Comparison of ENCODE assay signal across 8 mouse cellular contexts in genomic region chr8:71464513-71465500, GRCm38 (mm10). TPM values are rescaled to one million over a fixed set of nuclear protein-coding genes. Genes with fewer than 3 reads are reported as not detected.
A peak's percentile ranks its signal among the peaks of the same experiment; 100 is the strongest.
DNase-seq lines count a peak whose midpoint lies in the region; ATAC-seq and TF ChIP-seq lines count a peak whose summit lies in the region.

TSS of gene Mrpl34 (plus strand) at chr8:71464959.

- H3K9ac ChIP-seq in lung, postnatal 0 days (replicated peaks; ENCODE audit: low read depth), result peak within 1 kb of the TSS; percentile 50

- H3K27ac ChIP-seq in hindbrain, embryonic 10.5 days, result peak within 1 kb of the TSS; percentile 91
- peak within 1 kb of the TSS; percentile 58 for H3K27ac ChIP-seq in lung, postnatal 0 days (ENCODE audit: low read length)

- peaks cover 55% of the 10 kb centered on the region for H3K4me1 ChIP-seq in hindbrain, embryonic 10.5 days (replicated peaks)
- H3K4me1 ChIP-seq in lung, postnatal 0 days (ENCODE audit: insufficient read depth, low read depth, low read length), result peaks cover 22% of the 10 kb centered on the region; the same call in 1 of the 2 replicates

- WGBS in hindbrain, embryonic 10.5 days, result under 1% methylated on average over 59 of the region's 59 CpGs
- WGBS in lung, postnatal 0 days, result under 1% methylated on average over 59 of the region's 59 CpGs

- no peaks in the 10 kb centered on the region for H3K9me3 ChIP-seq in hindbrain, embryonic 10.5 days
- H3K9me3 ChIP-seq in lung, postnatal 0 days (ENCODE audit: low read length), result no peaks in the 10 kb centered on the region

- H3K27me3 ChIP-seq in hindbrain, embryonic 10.5 days (ENCODE audit: insufficient read depth, poor library complexity, severe bottlenecking), result peaks cover 16% of the 10 kb centered on the region
- H3K27me3 ChIP-seq in lung, postnatal 0 days (replicated peaks; ENCODE audit: insufficient read depth, low read length), result no peaks in the 10 kb centered on the region

- DNase-seq in MN1 (ENCODE audit: low spot score), result peak; percentile 100
- DNase-seq in cerebellum, adult 9-10 months, result peak; percentile 100
- DNase-seq in hindbrain, embryonic 10.5 days (ENCODE audit: low spot score), result peak; percentile 98
- DNase-seq in layer of hippocampus, adult 9-11 months, result peak; percentile 100
- DNase-seq in lung, postnatal 0 days (ENCODE audit: low spot score), result peak; percentile 99
- DNase-seq in ovary, postnatal 14 days (ENCODE audit: low spot score), result peak; percentile 96
- peak; percentile 98 for DNase-seq in thymus, postnatal 14 days

- H3K4me3 ChIP-seq in hindbrain, embryonic 10.5 days, result peak within 1 kb of the TSS; percentile 86
- H3K4me3 ChIP-seq in lung, postnatal 0 days (ENCODE audit: low read depth, low read length), result peak within 1 kb of the TSS; percentile 67

- TF ChIP-seq CTCF in lung, postnatal 0 days (IDR thresholded peaks at IDR 0.05), result peak; percentile 99

- H3K4me2 ChIP-seq in lung, postnatal 0 days (replicated peaks; ENCODE audit: low read depth, low read length), result peak within 1 kb of the TSS; percentile 98

- ATAC-seq in frontal cortex, adult (ENCODE audit: low TSS enrichment), result peak; percentile 60
- ATAC-seq in lung, postnatal 0 days, result peak; percentile 86

- H3K36me3 ChIP-seq in hindbrain, embryonic 10.5 days, result peaks cover 33% of the 10 kb centered on the region
- H3K36me3 ChIP-seq in lung, postnatal 0 days (ENCODE audit: insufficient read depth, low read length), result no peaks in the 10 kb centered on the region

- TF ChIP-seq EP300 in lung, postnatal 0 days (IDR thresholded peaks at IDR 0.05), result peak; percentile 33; the same call in 1 of the 2 replicates

RNA-seq across cellular contexts. Expression of gene Mrpl34, which starts in this region (rescaled TPM):
- 221 and 249 TPM in 2 replicates for polyA plus RNA-seq in hindbrain, embryonic 10.5 days (2016; fragmentation: Nextera tagmentation; extraction: Ambion mirVana)
- polyA plus RNA-seq in lung, postnatal 0 days (2015; fragmentation: Nextera tagmentation; extraction: Ambion mirVana), result 137 and 146 TPM in 2 replicates

Comparison
In these comparisons a context has a peak if more than half of its experiments do, and no peak if none do; other contexts are left out.
1. Peak in every context shown above with its lines: DNase-seq, ATAC-seq, H3K4me3 ChIP-seq and H3K27ac ChIP-seq.